Mouse (Mus musculus) lung, adult 10 weeks (tissue): ENCODE data around the gene Rnf8. TPM values are rescaled to one million over a fixed set of nuclear protein-coding genes. Genes with fewer than 3 reads are reported as not detected.

Experiments used
- polyA plus RNA-seq: library from polyadenylated mRNA; stranded (reverse); fragments of 350-450 nt; fragmentation: Illumina TruSeq; extraction: RNeasy Lipid Tissue Mini Kit (QIAGEN cat#74804); gene quantifications from one replicate; pipeline ENCODE4 v1.2.3, GENCODE M21; 2014; ENCODE audit warnings: low read depth, low replicate concordance; ENCODE audit not compliant: insufficient read depth

Rnf8 gene
- polyA plus RNA-seq = 26.6 TPM

DNA sequence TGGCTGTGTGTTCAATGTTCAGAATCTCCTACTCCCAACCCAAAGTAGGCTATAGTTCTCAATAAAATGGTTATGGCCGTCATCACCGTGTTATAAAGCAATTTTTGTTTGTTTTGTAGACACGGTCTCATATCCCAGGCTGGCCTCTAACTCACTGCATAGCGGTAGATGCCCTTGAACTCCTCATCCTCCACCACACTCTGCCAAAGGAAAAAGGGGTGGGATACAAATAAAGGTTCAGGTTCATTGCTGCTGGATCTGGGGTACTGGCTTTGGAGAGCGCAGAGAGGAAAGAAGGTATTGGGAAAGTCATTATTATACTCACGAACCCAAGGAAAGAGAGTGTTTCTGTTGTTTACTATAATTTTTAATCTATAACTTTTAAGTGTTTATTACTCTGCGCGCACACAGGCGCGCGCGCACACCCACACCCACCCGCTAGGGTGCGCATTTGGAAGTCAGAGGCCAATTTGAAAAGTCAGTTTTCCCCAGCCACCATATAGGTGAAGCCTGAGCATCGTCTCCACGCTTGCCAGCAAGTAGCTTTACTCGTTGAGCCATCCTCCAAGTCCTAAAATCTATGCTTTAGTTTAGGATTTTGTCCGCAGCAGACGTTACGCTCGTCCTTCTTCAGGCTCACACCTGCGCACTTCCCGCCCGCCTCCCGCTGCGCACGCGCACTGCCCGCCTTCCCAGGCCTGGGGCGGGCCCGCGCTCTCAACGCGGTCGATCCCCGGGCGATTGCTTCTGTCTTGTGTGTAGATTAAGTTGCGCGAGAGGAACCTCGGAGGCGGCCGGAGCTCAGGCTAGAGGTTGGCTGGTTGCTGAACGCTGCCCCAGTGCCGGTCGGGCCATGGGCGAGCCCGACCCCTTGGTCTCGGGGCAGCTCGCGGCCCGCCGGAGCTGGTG is at the start of gene Rnf8, which contains the start of gene Gm28043:
TSS of gene Rnf8 (plus strand) at position 676 of the 909 bp plus-strand sequence.
TSS of gene Gm28043 (plus strand) at position 762 of the 909 bp plus-strand sequence.

DNA sequence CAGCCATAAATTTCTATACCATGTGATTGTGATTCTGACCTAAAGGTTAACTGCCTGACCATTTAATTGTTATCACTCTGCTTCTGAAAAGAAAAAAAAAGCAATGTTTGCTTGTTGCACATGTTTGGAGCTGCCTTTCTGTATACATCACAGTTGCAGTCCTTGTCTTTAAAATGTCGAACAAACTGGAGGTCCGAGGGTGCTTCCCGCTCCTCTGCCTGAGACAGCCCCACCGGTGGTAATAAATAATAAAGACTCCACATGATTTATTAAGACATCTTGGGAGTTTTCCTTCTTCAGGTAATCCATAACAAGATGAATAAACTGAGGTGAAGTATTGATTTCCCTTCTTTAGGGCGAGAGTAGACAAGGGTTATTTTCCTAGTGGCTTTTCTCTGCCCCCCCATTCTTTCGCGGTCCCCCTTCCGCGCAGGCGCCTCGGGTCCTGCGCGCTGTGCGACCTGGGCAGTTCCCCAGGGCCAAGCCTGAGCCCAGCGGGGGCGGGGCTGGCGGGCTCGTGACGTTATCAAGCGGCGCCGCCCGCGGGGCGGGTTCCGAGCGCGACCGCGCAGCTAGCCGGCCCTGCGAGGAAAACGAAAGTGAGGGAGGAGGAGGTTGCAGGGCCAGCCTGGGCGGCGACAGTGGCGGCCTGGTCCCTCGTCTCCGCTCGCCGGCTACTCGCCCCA is 45.6 kb downstream of the Rnf8 start, which contains the start of gene Cmtr1:
TSS of gene Cmtr1 (plus strand) at position 520 of the 686 bp plus-strand sequence.

Other genes with a start within 250 kb of the Rnf8 start
- gene Pim1, start 124.0 kb upstream of the Rnf8 start, polyA plus RNA-seq = 29.0 TPM
- not detected for gene Gm17657, start 65.2 kb upstream of the Rnf8 start, polyA plus RNA-seq
- 9.2 TPM for gene Tbc1d22b, start 65.0 kb upstream of the Rnf8 start, polyA plus RNA-seq
- gene Tmem217, start 62.4 kb upstream of the Rnf8 start, polyA plus RNA-seq = not detected
- gene Gm28043, start 86 bp downstream of the Rnf8 start, polyA plus RNA-seq = 0.23 TPM
- gene Cmtr1, start 45.8 kb downstream of the Rnf8 start, polyA plus RNA-seq = 17.3 TPM
- gene Ccdc167, start 102.3 kb downstream of the Rnf8 start, polyA plus RNA-seq = 6.8 TPM